ENCODE assay signal across 27 mouse cellular contexts in genomic region chr3:36440280-36440679, GRCm38 (mm10). TPM values are rescaled to one million over a fixed set of nuclear protein-coding genes. Genes with fewer than 3 reads are reported as not detected.
DNase-seq lines count a peak whose midpoint lies in the region; ATAC-seq lines count a peak whose summit lies in the region.
"Had no signal": no experiment of that assay in that cellular context is flagged by ENCODE, and none has a peak within 500 bp of the region (broad histone marks: within the 10 kb centered on the region; RNA-seq: fewer than 3 reads in every experiment).

No protein-coding gene starts in this region.

- ATAC-seq in heart, embryonic 13.5 days (ENCODE audit: extremely low read depth, insufficient number of reproducible peaks, low FRiP score, low TSS enrichment): no peak
- ATAC-seq: CD4-positive, CD25-positive, alpha-beta regulatory T cell, adult 4 months; forebrain, embryonic 14.5 days; liver, embryonic 12.5 days; midbrain, embryonic 13.5 days had no signal

- H3K4me2 ChIP-seq in heart, embryonic 13.5 days: 0 out of 2 replicates have a peak overlapping the region, but pooled peaks have one; percentile 1
- H3K4me2 ChIP-seq: embryonic facial prominence, embryonic 15.5 days; hindbrain, embryonic 12.5 days; liver, embryonic 12.5 days; midbrain, embryonic 13.5 days; stomach, embryonic 15.5 days had no signal

- no peak overlapping the region for H3K4me3 ChIP-seq in heart, embryonic 10.5 days
- H3K4me3 ChIP-seq in heart, embryonic 13.5 days: no peak overlapping the region
- H3K4me3 ChIP-seq: embryonic facial prominence, embryonic 15.5 days; hindbrain, embryonic 12.5 days; left cerebral cortex, adult 2 months; liver, embryonic 12.5 days; megakaryocyte, embryonic 14.5 days; midbrain, embryonic 13.5 days; stomach, embryonic 15.5 days had no signal

- DNase-seq in heart, adult 8-10 months (ENCODE audit: low spot score): peak; percentile 18
- no peak for DNase-seq in heart, embryonic 10.5 days (ENCODE audit: low spot score)
- peak; percentile 49 to 66 for DNase-seq in heart, postnatal 10 days
- DNase-seq in lung, postnatal 10 days: peak; percentile 27
- no peak for DNase-seq in left cerebral cortex, postnatal 14 days (ENCODE audit: low spot score in 2 of 2)
- DNase-seq in cerebellum, adult 11 months: no peak
- DNase-seq in thymus, postnatal 25 days: no peak
- DNase-seq: adrenal gland, postnatal 36 days; cerebellum, adult 9-11 months; kidney, adult 11 months; layer of hippocampus, adult 9-11 months; retina, postnatal 1 day; thymus, postnatal 36 days had no signal

- peaks cover 9% of the 10 kb centered on the region; the same call in 1 of the 2 replicates for H3K4me1 ChIP-seq in heart, embryonic 10.5 days
- peaks cover 17% of the 10 kb centered on the region for H3K4me1 ChIP-seq in heart, embryonic 13.5 days
- H3K4me1 ChIP-seq: hindbrain, embryonic 12.5 days; liver, embryonic 12.5 days; megakaryocyte, embryonic 14.5 days; midbrain, embryonic 13.5 days; stomach, embryonic 15.5 days had no signal

- no peaks in the 10 kb centered on the region for H3K36me3 ChIP-seq in heart, embryonic 10.5 days
- no peaks in the 10 kb centered on the region for H3K36me3 ChIP-seq in heart, embryonic 13.5 days
- H3K36me3 ChIP-seq: embryonic facial prominence, embryonic 15.5 days; hindbrain, embryonic 12.5 days; liver, embryonic 12.5 days; midbrain, embryonic 13.5 days; stomach, embryonic 15.5 days had no signal

- H3K27ac ChIP-seq in heart, embryonic 10.5 days: no peak overlapping the region
- peak overlapping the region; percentile 63 for H3K27ac ChIP-seq in heart, embryonic 13.5 days (replicated peaks)
- H3K27ac ChIP-seq: embryonic facial prominence, embryonic 15.5 days; hindbrain, embryonic 12.5 days; left cerebral cortex, adult 2 months; liver, embryonic 12.5 days; midbrain, embryonic 13.5 days; stomach, embryonic 15.5 days had no signal

- H3K27me3 ChIP-seq in heart, embryonic 10.5 days (ENCODE audit: insufficient read depth, poor library complexity, severe bottlenecking): no peaks in the 10 kb centered on the region
- no peaks in the 10 kb centered on the region for H3K27me3 ChIP-seq in heart, embryonic 13.5 days (replicated peaks)
- H3K27me3 ChIP-seq: embryonic facial prominence, embryonic 15.5 days; hindbrain, embryonic 12.5 days; liver, embryonic 12.5 days; midbrain, embryonic 13.5 days; stomach, embryonic 15.5 days had no signal

- H3K9ac ChIP-seq in heart, embryonic 13.5 days: no peak overlapping the region
- H3K9ac ChIP-seq: embryonic facial prominence, embryonic 15.5 days; hindbrain, embryonic 12.5 days; liver, embryonic 12.5 days; midbrain, embryonic 13.5 days; stomach, embryonic 15.5 days had no signal

- no peaks in the 10 kb centered on the region for H3K9me3 ChIP-seq in heart, embryonic 10.5 days
- H3K9me3 ChIP-seq in heart, embryonic 13.5 days: no peaks in the 10 kb centered on the region
- H3K9me3 ChIP-seq: embryonic facial prominence, embryonic 15.5 days; hindbrain, embryonic 12.5 days; liver, embryonic 12.5 days; megakaryocyte, embryonic 14.5 days; midbrain, embryonic 13.5 days; stomach, embryonic 15.5 days had no signal

- 71% methylated on average over 4 of the region's 4 CpGs for WGBS in heart, embryonic 10.5 days
- 38% methylated on average over 4 of the region's 4 CpGs for WGBS in heart, embryonic 13.5 days

- intact Hi-C loops in heart, postnatal 10 days (cut with DNase I): no loop called here
- intact Hi-C loops in left cerebral cortex, postnatal 14 days (cut with DNase I): loop anchor here (5.0 kb wide), 1 partner anchor 57 kb away; no protein-coding TSS in a partner anchor

RNA-seq across cellular contexts. Expression of gene Anxa5, which starts 35.4 kb away (rescaled TPM):
- 100 to 1,000 TPM; 107 to 114 (median 108) TPM for total RNA-seq in heart, adult 8-10 months (2022)
- polyA plus RNA-seq in heart, embryonic 10.5 days (2016; fragmentation: Nextera tagmentation; extraction: Ambion mirVana): 293 and 360 TPM in 2 replicates
- 375 and 414 TPM in 2 replicates for polyA plus RNA-seq in heart, embryonic 13.5 days (2015; fragmentation: Nextera tagmentation; extraction: Ambion mirVana)
- 100 to 1,000 TPM; 234 to 248 TPM for total RNA-seq in heart, postnatal 10 days (2021)
- 10 to 100 TPM; 47.2 to 48.7 TPM for total RNA-seq in left cerebral cortex, postnatal 14 days (2021)

RNA-seq across cellular contexts. Expression of gene 1810062G17Rik, which starts 35.5 kb away (rescaled TPM):
- total RNA-seq in heart, adult 8-10 months (2022): under 1 TPM in 2 of 4 experiments, not detected in 2; 0.32 to 0.87 TPM
- polyA plus RNA-seq in heart, embryonic 10.5 days (2016; fragmentation: Nextera tagmentation; extraction: Ambion mirVana): 0.90 and 0.93 TPM in 2 replicates
- polyA plus RNA-seq in heart, embryonic 13.5 days (2015; fragmentation: Nextera tagmentation; extraction: Ambion mirVana): 1.4 and 1.6 TPM in 2 replicates
- under 1 TPM in 1 of 2 experiments, not detected in 1; 0.79 TPM for total RNA-seq in heart, postnatal 10 days (2021)
- total RNA-seq in left cerebral cortex, postnatal 14 days (2021): under 1 TPM in 1 of 2 experiments, not detected in 1; 0.40 TPM
- total RNA-seq: common myeloid progenitor, adult 5-6 weeks; gastrocnemius, adult 8-10 months; left cerebral cortex, adult 2 months; monocyte, adult 5-6 weeks had no signal
- polyA plus RNA-seq: forebrain, embryonic 14.5 days; frontal cortex, adult 2 months had no signal

Comparison
In these comparisons a context has a peak if more than half of its experiments do, and no peak if none do; other contexts are left out.
1. DNase-seq: peak in heart, adult 8-10 months (single experiment), heart, postnatal 10 days (2 of 2) and lung, postnatal 10 days (single experiment); none in heart, embryonic 10.5 days (single experiment), left cerebral cortex, postnatal 14 days (0 of 2), cerebellum, adult 11 months (single experiment) and thymus, postnatal 25 days (single experiment).